Mouse (Mus musculus) lung, adult 18-20 months (tissue): Measurements from ENCODE around the gene Tlnrd1.

ENCODE experiments used
- DNase-seq, 2 experiments: peaks; one replicate each; pipeline ENCODE4 v3.0.0; 2022; ENCODE audit warnings: mixed read lengths in 2 of 2

Gene Tlnrd1

DNA sequence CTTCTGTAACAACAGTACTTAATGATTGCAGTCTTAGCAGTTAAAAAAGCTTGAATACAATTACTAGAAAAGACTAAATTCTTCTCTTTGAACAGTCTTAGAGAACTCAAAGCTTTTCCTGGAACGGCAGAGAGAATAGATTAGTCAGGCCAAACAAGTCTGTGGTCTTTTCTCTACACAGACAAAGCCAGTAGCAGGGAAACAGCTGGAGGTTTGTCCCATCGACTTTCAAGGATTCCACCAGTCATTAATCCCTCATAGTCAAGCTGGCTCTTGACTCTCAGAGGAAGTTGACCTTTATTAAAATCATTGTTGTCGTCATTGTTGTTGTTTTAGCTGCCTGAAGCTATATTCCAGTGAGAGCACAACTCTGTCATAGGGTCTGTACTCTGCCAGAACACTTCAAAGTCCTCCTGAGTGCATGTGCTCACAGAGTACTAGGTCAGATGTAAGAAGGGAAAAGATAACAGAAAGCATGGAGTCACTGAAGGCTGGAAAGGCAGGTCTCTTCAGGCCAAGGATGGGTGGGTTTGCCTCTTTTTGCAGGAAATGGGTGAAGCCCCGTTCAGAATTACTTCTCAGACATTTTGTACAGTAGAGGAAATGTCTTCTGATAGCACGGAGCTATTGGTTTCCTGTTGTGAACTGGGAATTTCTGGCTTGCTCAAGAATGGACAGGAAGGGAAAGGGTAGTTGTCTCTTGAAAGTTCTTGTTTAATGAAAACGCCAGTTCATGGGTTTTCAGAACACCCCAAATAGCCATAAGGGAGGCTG lies 41.4 kb downstream of the Tlnrd1 start:
- DNase-seq: no peak

DNA sequence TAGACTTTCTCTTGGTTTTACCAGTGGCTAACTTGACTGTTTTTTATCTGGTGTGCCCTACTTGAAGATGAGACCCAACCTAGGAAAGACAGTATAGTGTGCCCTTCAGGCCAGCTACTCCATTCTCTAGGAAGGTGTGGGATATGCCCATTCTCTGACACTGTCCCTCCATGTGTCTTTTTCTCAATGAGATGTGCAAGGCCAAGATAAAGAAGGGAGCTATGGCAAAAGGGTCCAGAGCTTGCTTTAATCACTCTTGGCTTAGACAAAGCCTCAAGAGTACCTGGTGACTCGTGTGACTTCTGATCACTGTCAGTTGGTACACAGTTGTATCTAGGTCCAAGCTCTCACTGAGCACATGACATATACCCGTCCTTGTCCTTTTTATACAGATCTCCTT lies 44.0 kb downstream of the Tlnrd1 start:
- no peak for DNase-seq

DNA sequence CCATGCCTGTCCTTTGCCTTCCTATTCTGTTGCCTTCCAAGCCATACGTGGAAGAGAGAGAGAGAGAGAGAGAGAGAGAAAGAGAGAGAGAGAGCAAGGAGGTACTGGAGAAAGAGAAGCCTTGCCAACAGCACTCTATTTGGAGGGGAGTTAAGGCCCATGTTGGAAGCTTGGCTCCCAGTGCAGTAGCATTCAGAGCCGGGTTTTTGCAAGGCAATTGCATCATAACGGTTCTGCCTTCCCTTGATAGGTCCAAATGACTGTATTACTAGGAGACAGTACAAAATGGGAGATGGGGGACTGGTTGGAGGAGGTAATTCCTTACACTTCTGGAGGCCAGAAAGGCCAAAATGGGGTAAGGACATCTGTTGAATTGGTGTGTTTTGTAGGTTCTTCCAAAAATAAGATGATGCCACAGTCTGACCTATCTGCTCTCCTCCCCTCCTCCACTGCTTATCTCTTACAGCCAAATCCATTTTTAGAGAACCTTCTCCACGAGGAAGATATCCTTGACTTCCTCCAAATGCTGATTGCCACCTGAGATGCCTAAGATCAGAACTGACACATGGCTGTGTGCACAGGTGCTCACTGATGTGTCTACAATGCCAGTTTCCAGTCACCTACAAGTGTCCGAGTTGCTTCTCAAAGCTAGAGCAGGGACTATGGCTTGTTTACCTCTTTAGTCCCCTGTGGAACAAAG lies 45.4 kb downstream of the Tlnrd1 start:
- DNase-seq: no peak
